Mouse (Mus musculus): ENCODE results near the gene Wdr86. TPM values are rescaled to one million over a fixed set of nuclear protein-coding genes. Genes with fewer than 3 reads are reported as not detected.

Wdr86 gene
- polyA plus RNA-seq, 1 experiment from 2014 or later, result 17.5 TPM

GRCm38 (mm10) chr5:24739141-24739753, 8.7 kb upstream of the Wdr86 start:
- 66% methylated on average over 15 of the region's 15 CpGs for WGBS
- no peak overlapping the region for H3K9ac ChIP-seq (ENCODE audit: low read depth, low read length)
- no peak for DNase-seq (ENCODE audit: low spot score)

GRCm38 (mm10) chr5:24738517-24738916, 8.0 kb upstream of the Wdr86 start:
- ATAC-seq (ENCODE audit: low FRiP score) (no peak), DNase-seq (ENCODE audit: low spot score) (no peak)
- no peaks in the 10 kb centered on the region for H3K27me3 ChIP-seq (ENCODE audit: control insufficient read depth, insufficient read depth, low read length)
- H3K4me3 ChIP-seq (ENCODE audit: low read depth, low read length), result no peak overlapping the region
- no peaks in the 10 kb centered on the region for H3K36me3 ChIP-seq (ENCODE audit: control insufficient read depth, insufficient read depth, low read length)
- H3K27ac ChIP-seq (ENCODE audit: low read depth, low read length), result no peak overlapping the region
- H3K9ac ChIP-seq (ENCODE audit: low read depth, low read length), result no peak overlapping the region
- H3K9me3 ChIP-seq (ENCODE audit: control insufficient read depth, low read length), result no peaks in the 10 kb centered on the region
- 86% methylated on average over 1 of the region's 1 CpGs for WGBS
- H3K4me1 ChIP-seq (replicated peaks; ENCODE audit: control insufficient read depth, insufficient read depth, low read length), result 0 out of 2 replicates have a peak, but pooled peaks cover 2% of the 10 kb centered on the region
- no peak overlapping the region for H3K4me2 ChIP-seq (replicated peaks; ENCODE audit: low read depth, low read length)

More at GRCm38 (mm10) chr5:24739141-24739753, 8.7 kb upstream of the Wdr86 start:
- H3K36me3 ChIP-seq (ENCODE audit: control insufficient read depth, insufficient read depth, low read length), result no peaks in the 10 kb centered on the region
- no peaks in the 10 kb centered on the region for H3K9me3 ChIP-seq (ENCODE audit: control insufficient read depth, low read length)
- no peak overlapping the region for H3K27ac ChIP-seq (ENCODE audit: low read depth, low read length)
- no peak overlapping the region for H3K4me3 ChIP-seq (ENCODE audit: low read depth, low read length)
- H3K4me1 ChIP-seq (replicated peaks; ENCODE audit: control insufficient read depth, insufficient read depth, low read length), result 0 out of 2 replicates have a peak, but pooled peaks cover 2% of the 10 kb centered on the region
- ATAC-seq (ENCODE audit: low FRiP score), result no peak
- no peaks in the 10 kb centered on the region for H3K27me3 ChIP-seq (ENCODE audit: control insufficient read depth, insufficient read depth, low read length)
- no peak overlapping the region for H3K4me2 ChIP-seq (replicated peaks; ENCODE audit: low read depth, low read length)

- DNase-seq (ENCODE audit: low spot score) (no peak), ATAC-seq (ENCODE audit: low FRiP score) (no peak)
These were observed 7.1 kb upstream of the Wdr86 start for GRCm38 (mm10) chr5:24737595-24737994.

GRCm38 (mm10) chr5:24733771-24734426, 3.4 kb upstream of the Wdr86 start:
- H3K27me3 ChIP-seq (ENCODE audit: control insufficient read depth, insufficient read depth, low read length), result peaks cover 24% of the 10 kb centered on the region
- H3K36me3 ChIP-seq (ENCODE audit: control insufficient read depth, insufficient read depth, low read length), result no peaks in the 10 kb centered on the region
- H3K9me3 ChIP-seq (ENCODE audit: control insufficient read depth, low read length), result no peaks in the 10 kb centered on the region
- DNase-seq (ENCODE audit: low spot score) (no peak), ATAC-seq (ENCODE audit: low FRiP score) (no peak)
- 59% methylated on average over 7 of the region's 7 CpGs for WGBS
- no peak overlapping the region for H3K27ac ChIP-seq (ENCODE audit: low read depth, low read length)
- no peak overlapping the region for H3K4me2 ChIP-seq (replicated peaks; ENCODE audit: low read depth, low read length)
- peaks cover 4% of the 10 kb centered on the region for H3K4me1 ChIP-seq (replicated peaks; ENCODE audit: control insufficient read depth, insufficient read depth, low read length)
- no peak overlapping the region for H3K4me3 ChIP-seq (ENCODE audit: low read depth, low read length)
- no peak overlapping the region for H3K9ac ChIP-seq (ENCODE audit: low read depth, low read length)

More at GRCm38 (mm10) chr5:24737595-24737994, 7.1 kb upstream of the Wdr86 start:
- no peak overlapping the region for H3K4me2 ChIP-seq (replicated peaks; ENCODE audit: low read depth, low read length)
- WGBS, result 94% methylated on average over 10 of the region's 10 CpGs
- 0 out of 2 replicates have a peak, but pooled peaks cover 2% of the 10 kb centered on the region for H3K4me1 ChIP-seq (replicated peaks; ENCODE audit: control insufficient read depth, insufficient read depth, low read length)
- no peaks in the 10 kb centered on the region for H3K27me3 ChIP-seq (ENCODE audit: control insufficient read depth, insufficient read depth, low read length)
- no peaks in the 10 kb centered on the region for H3K9me3 ChIP-seq (ENCODE audit: control insufficient read depth, low read length)
- H3K36me3 ChIP-seq (ENCODE audit: control insufficient read depth, insufficient read depth, low read length), result no peaks in the 10 kb centered on the region
- no peak overlapping the region for H3K27ac ChIP-seq (ENCODE audit: low read depth, low read length)
- no peak overlapping the region for H3K9ac ChIP-seq (ENCODE audit: low read depth, low read length)
- no peak overlapping the region for H3K4me3 ChIP-seq (ENCODE audit: low read depth, low read length)

- Histone ChIP-seq H3K4me3 (ENCODE audit: low read depth, low read length) (no peak overlapping the region), H3K27me3 (ENCODE audit: control insufficient read depth, insufficient read depth, low read length) (peaks cover 24% of the 10 kb centered on the region), H3K4me1 (replicated peaks; ENCODE audit: control insufficient read depth, insufficient read depth, low read length) (peaks cover 4% of the 10 kb centered on the region), H3K9me3 (ENCODE audit: control insufficient read depth, low read length) (no peaks in the 10 kb centered on the region), H3K9ac (ENCODE audit: low read depth, low read length) (no peak overlapping the region), H3K27ac (ENCODE audit: low read depth, low read length) (no peak overlapping the region), H3K36me3 (ENCODE audit: control insufficient read depth, insufficient read depth, low read length) (no peaks in the 10 kb centered on the region), H3K4me2 (replicated peaks; ENCODE audit: low read depth, low read length) (no peak overlapping the region)
- ATAC-seq (ENCODE audit: low FRiP score) (peak; percentile 47; the same call in 1 of the 2 replicates), DNase-seq (ENCODE audit: low spot score) (peak; percentile 61)
- 1% methylated on average over 8 of the region's 8 CpGs for WGBS
These were observed 2.6 kb upstream of the Wdr86 start for GRCm38 (mm10) chr5:24733134-24733533.

- Histone ChIP-seq H3K4me3 (ENCODE audit: low read depth, low read length) (peak overlapping the region; percentile 47), H3K4me2 (replicated peaks; ENCODE audit: low read depth, low read length) (peak overlapping the region; percentile 63), H3K9ac (ENCODE audit: low read depth, low read length) (0 out of 2 replicates have a peak overlapping the region, but pooled peaks have one; percentile 4), H3K9me3 (ENCODE audit: control insufficient read depth, low read length) (no peaks in the 10 kb centered on the region), H3K27me3 (ENCODE audit: control insufficient read depth, insufficient read depth, low read length) (peaks cover 24% of the 10 kb centered on the region), H3K4me1 (replicated peaks; ENCODE audit: control insufficient read depth, insufficient read depth, low read length) (peaks cover 4% of the 10 kb centered on the region), H3K36me3 (ENCODE audit: control insufficient read depth, insufficient read depth, low read length) (no peaks in the 10 kb centered on the region), H3K27ac (ENCODE audit: low read depth, low read length) (no peak overlapping the region)
- ATAC-seq (ENCODE audit: low FRiP score) (no peak), DNase-seq (ENCODE audit: low spot score) (no peak)
- 2% methylated on average over 15 of the region's 15 CpGs for WGBS
These were observed 459 bp upstream of the Wdr86 start for GRCm38 (mm10) chr5:24730986-24731385.

- WGBS, result 2% methylated on average over 49 of the region's 49 CpGs
- ATAC-seq (ENCODE audit: low FRiP score), result peak; percentile 36
- H3K27ac ChIP-seq (ENCODE audit: low read depth, low read length), result no peak overlapping the region; the same call in 1 of the 2 replicates
These were observed 585 bp downstream of the Wdr86 start for GRCm38 (mm10) chr5:24729797-24730487.

GRCm38 (mm10) chr5:24726901-24727836, 3.4 kb downstream of the Wdr86 start:
- WGBS, result 77% methylated on average over 12 of the region's 12 CpGs
- H3K4me3 ChIP-seq (ENCODE audit: low read depth, low read length), result no peak overlapping the region
- peaks cover 8% of the 10 kb centered on the region for H3K4me1 ChIP-seq (replicated peaks; ENCODE audit: control insufficient read depth, insufficient read depth, low read length)
- no peaks in the 10 kb centered on the region for H3K9me3 ChIP-seq (ENCODE audit: control insufficient read depth, low read length)
- H3K27ac ChIP-seq (ENCODE audit: low read depth, low read length), result no peak overlapping the region
- no peak overlapping the region for H3K4me2 ChIP-seq (replicated peaks; ENCODE audit: low read depth, low read length)
- no peak for ATAC-seq (ENCODE audit: low FRiP score)
- no peak for DNase-seq (ENCODE audit: low spot score)
- H3K9ac ChIP-seq (ENCODE audit: low read depth, low read length), result no peak overlapping the region
- peaks cover 24% of the 10 kb centered on the region for H3K27me3 ChIP-seq (ENCODE audit: control insufficient read depth, insufficient read depth, low read length)
- H3K36me3 ChIP-seq (ENCODE audit: control insufficient read depth, insufficient read depth, low read length), result no peaks in the 10 kb centered on the region

More at GRCm38 (mm10) chr5:24729797-24730487, 585 bp downstream of the Wdr86 start:
- peak overlapping the region; percentile 55; the same call in 1 of the 2 replicates for H3K9ac ChIP-seq (ENCODE audit: low read depth, low read length)
- H3K4me3 ChIP-seq (ENCODE audit: low read depth, low read length), result peak overlapping the region; percentile 47
- peak; percentile 56 for DNase-seq (ENCODE audit: low spot score)
- no peaks in the 10 kb centered on the region for H3K36me3 ChIP-seq (ENCODE audit: control insufficient read depth, insufficient read depth, low read length)
- no peaks in the 10 kb centered on the region for H3K9me3 ChIP-seq (ENCODE audit: control insufficient read depth, low read length)
- H3K4me2 ChIP-seq (replicated peaks; ENCODE audit: low read depth, low read length), result peak overlapping the region; percentile 63
- peaks cover 24% of the 10 kb centered on the region for H3K27me3 ChIP-seq (ENCODE audit: control insufficient read depth, insufficient read depth, low read length)
- peaks cover 4% of the 10 kb centered on the region for H3K4me1 ChIP-seq (replicated peaks; ENCODE audit: control insufficient read depth, insufficient read depth, low read length)
